Mouse (Mus musculus) cerebellum, adult 11 months (tissue): Measurements from ENCODE around the gene Rabgap1l.

Experiments used
- DNase-seq: peaks from one replicate; pipeline ENCODE4 v3.0.0; 2022

Gene Rabgap1l

DNA sequence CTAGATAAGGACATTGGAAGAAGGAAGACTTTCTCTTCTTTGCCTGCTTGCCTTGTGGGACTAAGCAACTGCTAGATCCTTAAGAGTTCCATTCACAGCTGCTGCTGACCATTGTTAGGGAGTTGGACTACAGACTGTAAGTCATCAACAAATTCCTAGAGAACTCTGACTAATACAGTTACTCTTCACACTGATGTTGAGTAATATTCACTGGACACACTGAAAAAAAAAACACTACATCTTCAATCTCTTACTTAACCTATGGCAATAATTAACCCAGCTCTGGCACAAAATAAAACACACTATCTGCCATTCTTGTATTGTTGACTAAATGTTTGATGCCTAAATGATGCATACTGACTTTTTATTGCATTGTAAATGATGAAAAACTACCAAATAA is 565.2 kb downstream of the Rabgap1l start:
- no peak for DNase-seq

DNA sequence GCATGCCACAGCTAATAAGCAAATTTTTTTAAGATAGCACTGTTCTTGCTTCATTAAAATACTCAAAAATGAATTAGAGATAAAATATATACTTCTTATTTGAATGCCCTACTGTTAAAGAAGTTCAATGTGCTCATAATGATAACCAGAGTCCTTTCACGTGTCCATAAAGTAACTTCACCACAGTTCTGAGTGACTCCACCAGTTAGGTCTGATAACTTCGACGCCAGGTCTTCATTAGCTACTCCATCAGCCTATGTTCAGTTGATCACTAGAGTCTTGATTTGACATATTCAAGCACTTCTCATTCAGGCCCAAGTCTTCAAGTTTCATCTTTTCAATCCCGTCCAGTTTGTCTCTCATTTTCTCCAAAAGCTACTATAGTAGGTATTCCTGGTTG is 565.8 kb downstream of the Rabgap1l start:
- no peak for DNase-seq

GRCm38 (mm10) chr1:160224093-160224492 is 568.9 kb downstream of the Rabgap1l start:
- DNase-seq = no peak

DNA sequence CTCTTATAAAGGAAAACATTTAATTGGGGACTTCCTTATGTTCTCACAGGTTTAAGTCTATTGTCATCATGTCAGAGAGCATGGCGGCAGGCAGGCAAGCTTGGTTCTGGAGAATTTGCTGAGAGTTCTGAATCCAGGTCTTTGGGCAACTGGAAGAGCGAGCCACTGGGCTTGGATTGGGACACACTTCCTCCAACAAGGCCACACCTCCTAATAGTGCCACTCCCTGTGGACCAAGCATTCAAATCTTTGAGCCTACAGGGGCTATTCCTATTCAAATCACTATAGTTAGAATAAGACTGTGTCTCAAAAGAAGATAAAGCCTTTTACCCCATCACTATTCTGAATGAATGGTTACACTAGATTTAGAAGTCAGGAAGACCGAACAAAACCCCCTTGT is 575.1 kb downstream of the Rabgap1l start:
- no peak for DNase-seq

DNA sequence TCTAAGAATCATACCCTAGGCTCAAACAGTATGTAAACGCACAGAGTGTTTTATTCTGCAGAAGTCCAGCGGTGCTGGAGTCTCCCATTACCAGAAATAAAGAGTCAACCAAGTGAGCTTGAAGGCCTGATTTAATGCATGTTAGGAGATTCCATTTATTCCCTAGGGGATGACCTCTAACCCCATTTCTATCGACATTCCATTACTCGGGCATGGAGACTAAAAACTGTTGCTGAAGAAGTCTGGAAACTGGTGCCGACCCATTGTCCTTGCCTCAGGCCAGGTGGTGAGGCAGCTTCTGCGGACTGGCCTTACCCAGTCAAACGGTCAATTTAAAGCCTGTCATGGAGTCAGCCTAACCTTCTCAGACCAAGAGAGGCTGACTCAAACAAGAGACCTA is 578.8 kb downstream of the Rabgap1l start:
- no peak for DNase-seq

GRCm38 (mm10) chr1:160212703-160213669 is 580.0 kb downstream of the Rabgap1l start, which contains the start of gene Cacybp:
TSS of gene Cacybp (minus strand) at chr1:160212875.
- DNase-seq = peak; percentile 100

- peak; percentile 68 for DNase-seq
Observed at GRCm38 (mm10) chr1:160212123-160212691, 580.8 kb downstream of the Rabgap1l start.

DNA sequence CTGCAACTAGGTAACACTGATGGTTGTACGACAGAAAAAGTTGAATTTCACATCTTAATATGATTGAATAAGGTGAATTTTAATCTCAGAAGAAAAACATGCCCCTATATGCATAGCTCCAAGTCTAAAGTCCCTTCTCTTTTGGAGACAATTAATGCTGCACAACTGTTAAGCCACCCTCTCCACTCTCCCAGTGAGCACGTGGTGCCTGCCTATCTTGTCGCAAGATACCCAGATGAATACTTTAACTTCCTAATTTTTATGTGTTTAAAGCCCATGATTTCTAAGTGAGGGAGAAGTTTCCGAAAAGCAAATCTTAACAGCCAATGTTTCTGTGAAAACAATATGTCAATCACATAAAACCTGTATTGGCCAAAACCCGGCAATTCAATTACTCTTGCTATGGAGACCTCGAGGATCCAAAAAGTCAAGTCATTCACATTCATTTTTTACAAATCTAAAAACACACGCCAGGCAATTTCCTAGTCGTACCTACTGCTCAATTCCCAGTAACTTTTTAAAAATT is 581.4 kb downstream of the Rabgap1l start:
- DNase-seq = no peak

- no peak for DNase-seq
Observed at GRCm38 (mm10) chr1:160210566-160210965, 582.4 kb downstream of the Rabgap1l start.

GRCm38 (mm10) chr1:160209844-160210243 is 583.2 kb downstream of the Rabgap1l start:
- DNase-seq = no peak

DNA sequence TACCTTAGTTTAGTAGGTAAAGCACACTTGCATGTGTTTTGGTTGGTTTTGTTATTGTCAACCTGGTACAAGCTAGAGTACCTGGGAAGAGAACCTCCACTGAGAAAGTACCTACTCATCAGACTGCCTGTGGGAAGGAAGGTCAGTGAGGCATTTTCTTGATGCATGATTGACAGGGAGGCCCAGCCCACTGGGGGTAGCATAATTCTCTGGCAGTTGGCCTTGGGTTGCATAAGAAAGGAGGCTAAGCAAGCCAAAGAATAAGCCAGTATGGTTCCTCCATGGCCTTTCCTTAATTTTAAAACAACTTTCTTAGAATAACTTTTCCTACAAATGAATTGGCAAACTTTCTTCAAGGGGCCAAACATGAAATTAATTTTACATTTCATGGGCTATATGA is 587.5 kb downstream of the Rabgap1l start:
- DNase-seq = no peak

DNA sequence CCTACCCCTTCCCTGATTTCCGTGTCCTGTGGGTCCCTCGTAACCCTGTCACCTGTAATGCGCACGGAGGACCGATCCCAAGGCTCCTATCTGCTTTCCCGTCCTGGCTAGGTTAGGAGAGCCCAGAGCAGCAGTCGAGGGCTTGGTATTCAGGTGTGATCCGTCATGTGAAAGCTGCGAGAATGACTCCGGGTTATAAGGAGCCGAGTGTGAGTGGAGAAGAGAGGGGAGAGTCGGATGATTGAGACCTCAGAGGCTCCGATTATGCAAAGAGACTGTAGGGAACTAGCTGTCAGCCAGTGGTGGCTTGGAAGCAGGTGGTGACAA is 597.7 kb downstream of the Rabgap1l start:
- no peak for DNase-seq

GRCm38 (mm10) chr1:160194529-160195336 is 598.3 kb downstream of the Rabgap1l start, which contains the start of gene Mrps14:
TSS of gene Mrps14 (plus strand) at chr1:160195215.
- DNase-seq = peak; percentile 97

GRCm38 (mm10) chr1:160184506-160184905 is 608.5 kb downstream of the Rabgap1l start:
- DNase-seq = no peak

GRCm38 (mm10) chr1:160181216-160181615 is 611.8 kb downstream of the Rabgap1l start:
- no peak for DNase-seq

- DNase-seq = no peak
Observed at GRCm38 (mm10) chr1:160176903-160177302, 616.1 kb downstream of the Rabgap1l start.
